Mouse (Mus musculus) midbrain, embryonic 10.5 days (tissue): ENCODE measurements around the gene Rgs18. TPM values are rescaled to one million over a fixed set of nuclear protein-coding genes. Genes with fewer than 3 reads are reported as not detected.

Source experiments
- DNase-seq: peaks from one replicate; pipeline ENCODE4 v3.0.0-alpha.2; 2017; ENCODE audit warnings: low spot score
- H3K27ac ChIP-seq: fragments of 300-500 bp; sonication (generic); replicated peaks from 2 replicates; pipeline ENCODE4 v1.5.1; 2016; ENCODE audit warnings: mild to moderate bottlenecking
- H3K27me3 ChIP-seq: fragments of 300-500 bp; sonication (generic); 2 replicates; pipeline ENCODE4 v1.6.1; 2016; ENCODE audit warnings: low read depth, mild to moderate bottlenecking; ENCODE audit not compliant: poor library complexity, severe bottlenecking
- H3K36me3 ChIP-seq: fragments of 300-500 bp; sonication (generic); 2 replicates; pipeline ENCODE4 v1.6.1; 2016; ENCODE audit warnings: mild to moderate bottlenecking, moderate library complexity
- H3K4me1 ChIP-seq: fragments of 300-500 bp; sonication (generic); 2 replicates; pipeline ENCODE4 v1.6.1; 2016
- H3K4me3 ChIP-seq: fragments of 300-500 bp; sonication (generic); 2 replicates; pipeline ENCODE4 v1.5.1; 2016; ENCODE audit warnings: mild to moderate bottlenecking, moderate library complexity
- H3K9me3 ChIP-seq: fragments of 300-500 bp; sonication (generic); replicated peaks from 2 replicates; pipeline ENCODE4 v1.6.1; 2016; ENCODE audit warnings: mild to moderate bottlenecking
- WGBS: fragments of 180-500 bp; shearing (Covaris S2); methylation state at CpG from one replicate; pipeline ENCODE4 v1.1.7; 2016; 5-methylcytosine and 5-hydroxymethylcytosine counted together
- polyA plus RNA-seq: library from polyadenylated mRNA; unstranded; fragments of >200 nt; fragmentation: Nextera tagmentation; extraction: Ambion mirVana; gene quantifications from 2 replicates; pipeline ENCODE4 v1.2.1, GENCODE M21; 2016

Rgs18 gene
- polyA plus RNA-seq, result 0.89 and 1.8 TPM in 2 replicates

DNA sequence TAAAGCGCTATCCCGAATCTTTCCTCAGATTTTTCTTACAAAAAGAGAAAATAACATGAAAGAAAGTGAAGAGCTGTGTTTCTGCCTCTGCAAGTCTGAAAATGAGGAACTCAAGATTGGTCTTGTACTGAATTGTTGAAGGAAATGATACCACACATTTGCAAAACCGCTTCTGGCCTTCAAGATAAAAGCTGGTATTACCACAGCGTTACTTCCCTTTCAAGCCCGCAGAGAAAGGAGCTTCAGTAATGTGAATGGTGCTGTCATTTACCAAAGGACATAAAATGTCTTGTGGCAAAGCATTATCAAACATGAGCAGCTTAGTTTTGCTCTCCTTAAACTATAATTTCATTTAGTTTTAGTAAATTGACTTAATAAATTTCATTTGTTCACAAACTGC, at the start of gene Rgs18:
TSS of gene Rgs18 (minus strand) at position 105 of the 400 bp plus-strand sequence.
- Histone ChIP-seq H3K36me3 (no peaks in the 10 kb centered on the region), H3K4me1 (no peaks in the 10 kb centered on the region), H3K27ac (no peak within 1 kb of the TSS), H3K4me3 (no peak within 1 kb of the TSS), H3K27me3 (no peaks in the 10 kb centered on the region), H3K9me3 (no peaks in the 10 kb centered on the region)
- 86% methylated on average over 5 of the region's 5 CpGs for WGBS
- DNase-seq, result no peak

DNA sequence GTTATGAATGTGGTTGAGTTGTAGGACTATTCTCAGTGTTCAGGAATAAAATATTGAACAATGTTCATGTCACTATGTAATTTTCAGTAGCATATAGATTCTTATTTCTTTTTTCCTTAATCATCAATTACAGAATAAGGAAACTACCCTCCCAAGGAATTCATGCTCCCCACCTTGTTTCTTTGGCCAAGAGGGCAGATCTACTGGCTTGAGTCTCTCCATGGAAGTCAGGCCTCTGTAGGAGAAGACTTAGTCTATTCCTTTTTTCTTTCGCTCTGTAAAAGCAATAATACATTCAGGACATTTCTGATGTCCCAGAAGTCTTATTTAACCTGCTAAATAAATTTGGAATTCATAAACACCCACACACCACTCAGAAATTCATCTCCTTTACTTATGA, 841 bp downstream of the Rgs18 start:
- H3K4me3 ChIP-seq, result no peak overlapping the region
- H3K4me1 ChIP-seq, result no peaks in the 10 kb centered on the region
- H3K27me3 ChIP-seq, result no peaks in the 10 kb centered on the region
- DNase-seq, result no peak
- H3K9me3 ChIP-seq, result no peaks in the 10 kb centered on the region
- no peak overlapping the region for H3K27ac ChIP-seq
- 86% methylated on average over 1 of the region's 1 CpGs for WGBS
- no peaks in the 10 kb centered on the region for H3K36me3 ChIP-seq

DNA sequence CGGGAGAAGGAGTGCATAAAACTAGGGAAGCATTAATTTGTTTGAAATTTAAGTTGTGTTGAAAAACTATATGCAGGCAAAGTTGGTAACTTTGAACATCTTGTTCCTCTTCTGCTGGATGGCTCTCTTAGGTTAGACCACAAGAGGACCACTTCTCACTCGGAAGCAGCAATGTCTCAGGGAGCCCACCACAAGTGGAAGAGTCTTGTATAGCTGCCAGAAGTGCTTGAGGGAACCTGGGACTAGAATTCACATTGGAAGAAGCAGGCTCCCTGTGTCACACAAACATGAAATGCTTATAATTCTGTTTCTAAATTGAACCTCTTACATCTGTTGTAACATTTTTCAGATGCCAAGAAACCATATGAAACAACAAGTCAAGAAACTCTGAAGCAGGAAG, 9.0 kb downstream of the Rgs18 start:
- 70% methylated on average over 2 of the region's 2 CpGs for WGBS
- Histone ChIP-seq H3K4me1 (no peaks in the 10 kb centered on the region), H3K9me3 (no peaks in the 10 kb centered on the region), H3K27me3 (no peaks in the 10 kb centered on the region), H3K36me3 (no peaks in the 10 kb centered on the region), H3K27ac (no peak overlapping the region), H3K4me3 (no peak overlapping the region)
- no peak for DNase-seq

DNA sequence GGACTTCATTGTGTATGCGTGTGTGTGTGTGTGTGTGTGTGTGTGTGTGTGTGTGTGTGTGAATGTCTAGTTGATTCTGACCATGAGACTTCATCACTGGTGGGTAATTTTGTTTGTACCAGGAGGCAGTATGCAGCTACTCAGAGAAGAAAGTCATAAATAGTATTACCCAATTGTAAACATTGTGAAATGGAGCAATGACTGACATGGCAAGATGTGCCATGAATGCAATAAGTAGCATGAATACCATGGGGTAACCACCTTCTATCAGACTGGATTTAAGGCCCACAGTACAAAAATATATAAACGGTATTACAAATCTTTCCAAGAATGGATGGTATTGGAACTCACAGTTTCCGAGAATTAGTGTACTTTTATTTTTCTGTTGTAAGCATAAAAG, 14.4 kb downstream of the Rgs18 start:
- no peak overlapping the region for H3K27ac ChIP-seq
- H3K9me3 ChIP-seq, result no peaks in the 10 kb centered on the region
- H3K4me3 ChIP-seq, result no peak overlapping the region
- DNase-seq, result no peak
- no peaks in the 10 kb centered on the region for H3K27me3 ChIP-seq
- WGBS, result 88% methylated on average over 3 of the region's 3 CpGs
- no peaks in the 10 kb centered on the region for H3K4me1 ChIP-seq
- H3K36me3 ChIP-seq, result no peaks in the 10 kb centered on the region

DNA sequence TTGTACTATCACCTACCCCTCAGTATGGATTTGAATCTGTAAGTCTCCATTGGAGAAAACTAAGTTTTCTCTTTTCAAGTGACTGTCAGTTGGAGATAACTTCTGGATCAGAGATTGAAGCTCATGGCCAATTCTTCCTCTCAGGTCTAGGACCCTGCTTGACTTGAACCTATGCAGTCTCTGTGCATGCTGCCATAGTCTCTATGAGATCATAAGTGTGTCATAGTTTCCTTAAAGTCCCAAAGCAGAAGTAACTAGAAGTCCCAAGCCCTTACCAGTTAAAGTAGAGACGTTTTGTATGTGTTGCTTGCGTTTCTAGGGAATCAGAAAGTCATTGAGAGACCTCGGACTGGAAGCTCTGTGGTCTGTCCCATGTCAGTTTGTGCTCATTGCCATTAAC, 24.5 kb downstream of the Rgs18 start:
- no peak for DNase-seq
- Histone ChIP-seq H3K4me1 (no peaks in the 10 kb centered on the region), H3K27ac (no peak overlapping the region), H3K9me3 (no peaks in the 10 kb centered on the region), H3K4me3 (no peak overlapping the region), H3K27me3 (no peaks in the 10 kb centered on the region), H3K36me3 (no peaks in the 10 kb centered on the region)
- WGBS, result 88% methylated on average over 3 of the region's 3 CpGs

DNA sequence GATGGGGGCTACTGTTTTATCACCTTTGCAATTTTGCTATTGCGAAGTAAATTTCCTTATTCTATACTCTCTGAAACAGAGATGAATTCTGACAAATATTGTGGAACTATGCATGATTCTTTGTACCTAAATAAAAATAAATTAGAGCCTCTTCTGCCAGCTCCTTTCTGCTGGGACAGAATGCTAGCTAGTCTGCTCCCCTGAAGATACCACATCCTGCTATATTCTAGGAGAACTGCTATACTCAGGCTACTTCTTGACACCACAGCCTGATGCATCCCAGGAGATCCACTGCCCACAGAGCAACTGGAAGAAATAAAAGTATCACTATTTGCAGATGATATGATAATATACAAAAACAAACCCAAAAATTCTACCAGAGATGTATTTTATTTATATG, 29.1 kb downstream of the Rgs18 start:
- H3K4me3 ChIP-seq, result no peak overlapping the region
- no peak overlapping the region for H3K27ac ChIP-seq
- no peaks in the 10 kb centered on the region for H3K36me3 ChIP-seq
- no peaks in the 10 kb centered on the region for H3K4me1 ChIP-seq
- no peak for DNase-seq
- H3K9me3 ChIP-seq, result no peaks in the 10 kb centered on the region
- WGBS, result 93% methylated on average over 1 of the region's 1 CpGs
- no peaks in the 10 kb centered on the region for H3K27me3 ChIP-seq

DNA sequence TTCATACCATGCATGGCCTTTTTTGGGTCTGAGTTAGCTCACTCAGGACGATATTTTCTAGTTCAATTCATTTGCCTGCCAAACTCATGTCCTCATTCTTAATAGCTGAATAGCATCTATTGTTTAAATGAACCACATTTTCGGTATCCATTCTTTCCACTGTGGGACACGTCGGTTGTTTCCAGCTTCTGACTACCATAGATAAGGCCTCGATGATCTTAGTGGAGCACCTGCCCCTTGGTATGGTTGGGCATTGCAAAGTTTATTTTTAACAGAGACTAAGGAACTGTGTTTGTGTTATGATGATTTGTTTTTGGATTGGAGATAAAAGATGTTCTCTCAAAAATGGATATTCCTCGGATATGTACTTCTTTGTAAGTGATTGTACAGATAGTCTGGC, 37.5 kb downstream of the Rgs18 start:
- no peak for DNase-seq
- 91% methylated on average over 6 of the region's 6 CpGs for WGBS
- no peak overlapping the region for H3K27ac ChIP-seq
- H3K27me3 ChIP-seq, result no peaks in the 10 kb centered on the region
- no peaks in the 10 kb centered on the region for H3K4me1 ChIP-seq
- no peaks in the 10 kb centered on the region for H3K36me3 ChIP-seq
- no peaks in the 10 kb centered on the region for H3K9me3 ChIP-seq
- H3K4me3 ChIP-seq, result no peak overlapping the region

DNA sequence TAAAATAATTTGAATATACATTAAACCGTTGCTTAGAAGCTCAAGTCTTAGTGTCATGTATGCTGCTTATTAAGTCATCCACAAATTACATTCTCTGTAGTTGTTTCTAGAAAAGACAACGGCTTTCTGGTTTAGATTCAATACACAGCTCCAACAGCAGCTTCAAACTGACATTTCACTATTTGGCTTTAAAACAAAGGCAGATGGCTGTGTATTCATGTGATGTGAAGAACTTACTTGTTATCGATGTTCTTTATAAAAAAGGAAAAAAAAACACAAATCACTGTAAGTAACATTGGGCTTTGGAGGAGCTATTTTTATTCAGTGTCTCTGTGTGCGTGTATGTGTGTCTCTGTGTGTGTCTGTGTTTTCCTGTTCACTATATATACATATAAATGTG, 54.5 kb downstream of the Rgs18 start:
- WGBS, result 88% methylated on average over 4 of the region's 4 CpGs
- Histone ChIP-seq H3K27me3 (no peaks in the 10 kb centered on the region), H3K4me1 (no peaks in the 10 kb centered on the region), H3K27ac (no peak overlapping the region), H3K36me3 (no peaks in the 10 kb centered on the region), H3K9me3 (no peaks in the 10 kb centered on the region), H3K4me3 (no peak overlapping the region)
- DNase-seq, result no peak

DNA sequence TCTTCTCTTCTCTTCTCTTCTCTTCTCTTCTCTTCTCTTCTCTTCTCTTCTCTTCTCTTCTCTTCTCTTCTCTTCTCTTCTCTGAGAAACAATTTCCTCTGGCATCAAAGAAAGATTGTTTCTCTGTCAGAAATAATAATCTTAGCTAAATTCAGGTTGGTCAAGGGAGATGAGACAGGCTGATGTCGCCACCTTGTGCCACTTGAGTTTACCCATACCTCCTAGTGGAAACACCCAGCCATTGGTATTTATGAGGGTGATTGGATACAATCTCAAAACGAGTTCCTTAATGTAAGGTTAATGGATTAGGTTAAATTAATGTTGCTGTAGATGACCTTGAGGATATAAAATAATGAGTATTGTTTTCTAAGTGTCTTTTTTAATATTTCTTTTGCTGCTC, 70.9 kb downstream of the Rgs18 start:
- H3K4me1 ChIP-seq, result no peaks in the 10 kb centered on the region
- 55% methylated on average over 2 of the region's 2 CpGs for WGBS
- H3K27me3 ChIP-seq, result no peaks in the 10 kb centered on the region
- H3K36me3 ChIP-seq, result no peaks in the 10 kb centered on the region
- no peak overlapping the region for H3K4me3 ChIP-seq
- H3K9me3 ChIP-seq, result no peaks in the 10 kb centered on the region
- H3K27ac ChIP-seq, result no peak overlapping the region
- DNase-seq, result no peak

Other genes starting within 250 kb of the Rgs18 start
- not detected in 2 replicates for gene Rgs21, start 207.8 kb downstream of the Rgs18 start, polyA plus RNA-seq